Mouse (Mus musculus) cortical plate, adult 2 months (tissue): Measurements from ENCODE around the gene Macrod2. TPM values are rescaled to one million over a fixed set of nuclear protein-coding genes. Genes with fewer than 3 reads are reported as not detected.

Source experiments
- H3K27ac ChIP-seq: fragments of 200-500 bp; 2 replicates; pipeline ENCODE4 v1.5.1; 2012; ENCODE audit warnings: low read length, control low read depth, inconsistent platforms; ENCODE audit not compliant: insufficient read depth
- H3K4me1 ChIP-seq: fragments of 200-500 bp; 2 replicates; pipeline ENCODE4 v1.6.1; 2011; ENCODE audit warnings: low read length; ENCODE audit not compliant: control insufficient read depth, insufficient read depth
- H3K4me3 ChIP-seq: fragments of 200-500 bp; 2 replicates; pipeline ENCODE4 v1.5.1; 2011; ENCODE audit warnings: mild to moderate bottlenecking, low read length, control low read depth; ENCODE audit not compliant: insufficient read depth
- CTCF ChIP-seq: fragments of 200-500 bp; IDR thresholded peaks from 2 replicates; pipeline ENCODE4 v1.5.1; 2011; ENCODE audit warnings: mild to moderate bottlenecking, control low read depth, low read length; ENCODE audit not compliant: insufficient read depth; ENCODE audit errors: extremely low read depth
- POLR2A ChIP-seq: fragments of 200-500 bp; IDR thresholded peaks from 2 replicates; pipeline ENCODE4 v1.6.1; 2011; ENCODE audit warnings: mild to moderate bottlenecking, low read length, control low read depth; ENCODE audit not compliant: insufficient read depth; ENCODE audit errors: extremely low read depth
- polyA plus RNA-seq: library from polyadenylated mRNA; depleted of rRNA; stranded (reverse); fragments of >200 nt; gene quantifications from 2 replicates; pipeline ENCODE4 v1.2.3, GENCODE M21; 2012

Macrod2 gene
- polyA plus RNA-seq, 1 experiment = 20.3 TPM

- no peak for TF ChIP-seq POLR2A
- TF ChIP-seq CTCF = no peak
- H3K4me3 ChIP-seq = no peak overlapping the region
- no peak overlapping the region for H3K27ac ChIP-seq
- no peaks in the 10 kb centered on the region for H3K4me1 ChIP-seq
Measured at GRCm38 (mm10) chr2:140673466-140673865, 278.4 kb downstream of the Macrod2 start.

DNA sequence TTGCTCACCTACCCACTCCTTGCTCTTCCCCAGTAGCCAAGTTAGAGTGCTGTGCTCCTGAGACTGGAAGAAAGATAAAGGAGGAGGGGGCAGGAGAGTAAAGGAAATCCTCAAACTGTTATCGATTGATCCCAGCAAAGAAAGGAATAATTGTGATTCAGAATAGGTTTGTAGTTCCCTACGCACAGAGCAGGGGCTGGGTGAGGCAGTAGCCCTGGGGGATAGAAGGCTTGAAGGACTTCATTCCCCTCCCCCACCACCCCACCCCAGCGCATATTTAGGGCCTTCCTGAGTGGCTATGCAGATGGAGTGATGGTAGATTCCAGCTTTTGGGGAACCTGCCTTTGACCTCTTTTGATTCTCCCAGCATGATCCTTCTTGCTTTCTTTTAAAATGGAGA lies 281.6 kb downstream of the Macrod2 start:
- no peaks in the 10 kb centered on the region for H3K4me1 ChIP-seq

DNA sequence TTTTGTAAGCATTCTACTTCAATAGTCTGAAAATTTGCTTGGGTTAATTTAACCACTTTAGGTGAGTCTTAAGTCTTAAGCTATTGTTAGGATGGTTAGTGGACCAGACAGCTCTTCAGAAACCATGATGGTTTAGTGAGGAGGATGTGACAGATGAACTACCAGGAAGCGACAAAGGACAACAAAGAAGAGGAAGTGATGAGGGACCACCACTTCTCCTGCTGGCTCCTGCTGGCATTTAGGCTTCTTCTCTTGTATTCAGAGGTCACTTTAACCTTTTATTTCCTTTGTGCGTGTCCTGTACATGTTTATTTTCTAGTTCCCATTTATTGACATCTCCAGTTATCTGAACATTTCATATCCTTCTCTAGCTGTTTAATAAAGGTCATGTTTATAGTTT lies 295.8 kb downstream of the Macrod2 start:
- H3K27ac ChIP-seq = no peak overlapping the region
- no peaks in the 10 kb centered on the region for H3K4me1 ChIP-seq
- H3K4me3 ChIP-seq = no peak overlapping the region
- TF ChIP-seq CTCF = no peak
- no peak for TF ChIP-seq POLR2A

More for the DNA sequence above, 281.6 kb downstream of the Macrod2 start:
- TF ChIP-seq CTCF (no peak), POLR2A (no peak)
- Histone ChIP-seq H3K4me3 (no peak overlapping the region), H3K27ac (no peak overlapping the region)

DNA sequence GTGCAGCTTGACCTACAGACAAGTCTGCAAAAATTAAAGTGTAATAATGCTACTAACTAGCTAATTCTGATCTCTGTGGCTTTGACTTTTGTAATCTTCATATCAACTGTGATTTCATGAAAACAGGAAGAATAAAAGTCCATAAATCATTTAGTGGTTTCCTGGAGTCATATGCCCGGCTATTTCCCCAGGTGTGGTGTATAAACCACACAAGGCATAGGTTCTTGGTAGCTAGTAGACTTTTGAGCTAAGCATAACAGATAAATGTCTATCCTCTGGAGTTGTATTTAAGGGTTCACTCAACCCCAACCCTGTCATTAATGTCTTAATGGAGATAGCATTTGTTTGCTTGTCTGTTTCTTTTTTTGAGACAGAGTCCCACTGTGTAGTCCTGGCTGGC lies 296.3 kb downstream of the Macrod2 start:
- TF ChIP-seq CTCF (no peak), POLR2A (no peak)
- no peak overlapping the region for H3K27ac ChIP-seq
- no peaks in the 10 kb centered on the region for H3K4me1 ChIP-seq
- H3K4me3 ChIP-seq = no peak overlapping the region

DNA sequence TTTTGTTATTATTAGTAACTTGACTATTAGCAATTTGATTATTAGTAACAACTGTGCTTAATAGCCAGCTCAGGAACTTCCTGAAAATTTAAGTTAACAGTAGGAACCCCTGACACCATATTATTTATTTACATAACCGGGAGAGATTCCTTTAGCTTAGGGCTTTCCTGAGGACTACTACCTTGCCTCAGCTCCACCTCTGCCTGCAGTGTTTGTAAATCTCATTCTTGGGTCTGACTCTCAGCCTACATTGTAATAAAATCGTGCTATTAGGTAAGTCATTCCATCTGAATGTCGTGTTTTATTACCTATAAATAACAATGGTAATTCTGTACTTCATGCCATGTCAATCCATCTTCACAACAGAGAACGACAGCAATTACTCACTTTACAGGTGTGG lies 297.4 kb downstream of the Macrod2 start:
- TF ChIP-seq CTCF (no peak), POLR2A (no peak)
- no peak overlapping the region for H3K27ac ChIP-seq
- no peaks in the 10 kb centered on the region for H3K4me1 ChIP-seq
- no peak overlapping the region for H3K4me3 ChIP-seq

DNA sequence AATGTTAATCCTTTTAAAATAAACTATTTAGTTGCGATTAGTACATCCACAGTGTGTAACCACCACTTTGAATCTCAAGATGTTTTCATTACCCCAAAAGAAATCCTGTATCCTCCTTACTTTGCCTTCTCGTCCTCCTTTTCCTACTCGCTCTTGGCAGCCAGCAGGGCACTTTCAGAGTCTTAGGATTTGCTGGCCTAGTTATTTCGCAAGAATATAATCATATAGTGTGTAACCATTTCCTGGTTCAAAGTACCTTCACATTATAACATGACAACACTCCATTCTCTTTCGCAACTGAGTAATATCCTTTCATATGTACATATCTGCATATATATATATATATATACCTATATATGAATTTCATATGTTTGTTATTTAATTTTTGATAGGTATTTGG lies 298.7 kb downstream of the Macrod2 start:
- no peak for TF ChIP-seq POLR2A
- no peak overlapping the region for H3K27ac ChIP-seq
- H3K4me1 ChIP-seq = no peaks in the 10 kb centered on the region
- H3K4me3 ChIP-seq = no peak overlapping the region

GRCm38 (mm10) chr2:140698585-140698984 lies 303.5 kb downstream of the Macrod2 start:
- no peak for TF ChIP-seq CTCF
- TF ChIP-seq POLR2A = no peak
- H3K4me1 ChIP-seq = no peaks in the 10 kb centered on the region
- no peak overlapping the region for H3K4me3 ChIP-seq
- H3K27ac ChIP-seq = no peak overlapping the region

DNA sequence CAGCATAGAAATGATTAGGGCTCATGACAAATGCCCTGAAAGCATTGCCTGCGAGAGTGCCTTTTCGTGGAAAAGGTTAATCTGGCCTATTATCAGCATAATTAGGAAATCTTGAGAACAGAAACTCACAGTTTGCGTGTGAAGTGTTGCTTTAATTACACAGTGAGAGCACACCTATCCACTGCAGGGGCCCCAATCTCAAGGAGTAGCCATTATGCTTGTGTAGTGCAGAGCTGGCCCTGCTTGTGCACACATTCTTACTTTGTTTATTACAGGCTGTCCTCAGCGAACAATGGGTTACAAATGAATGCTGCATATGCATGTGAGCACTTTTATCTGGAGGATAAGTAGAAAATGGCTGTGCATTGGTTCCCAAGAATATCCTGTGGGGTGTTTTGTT lies 308.3 kb downstream of the Macrod2 start:
- no peak overlapping the region for H3K4me3 ChIP-seq
- H3K4me1 ChIP-seq = no peaks in the 10 kb centered on the region
- TF ChIP-seq POLR2A = no peak
- TF ChIP-seq CTCF = no peak
- H3K27ac ChIP-seq = no peak overlapping the region

DNA sequence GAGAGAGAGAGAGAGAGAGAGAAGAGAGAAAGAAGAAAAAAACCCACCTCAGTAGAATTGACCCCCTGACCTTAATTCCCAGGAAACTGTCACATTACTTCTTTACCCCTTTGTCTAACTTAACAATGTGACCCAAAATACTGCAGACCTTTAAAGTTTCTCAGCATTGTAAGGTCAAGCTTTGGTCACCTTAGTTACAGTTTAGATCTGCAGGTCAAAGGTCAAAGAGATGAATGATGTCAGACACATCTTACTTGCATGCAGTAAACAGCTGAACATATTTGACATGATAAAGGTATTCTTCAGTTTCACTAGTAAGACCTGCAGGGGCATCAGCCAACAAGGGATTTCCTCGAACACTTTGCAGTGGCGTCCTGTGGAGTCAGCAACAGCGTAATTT lies 309.0 kb downstream of the Macrod2 start:
- TF ChIP-seq CTCF (no peak), POLR2A (no peak)
- Histone ChIP-seq H3K27ac (no peak overlapping the region), H3K4me3 (no peak overlapping the region), H3K4me1 (no peaks in the 10 kb centered on the region)

GRCm38 (mm10) chr2:140705278-140705677 lies 310.2 kb downstream of the Macrod2 start:
- no peak for TF ChIP-seq POLR2A
- no peak for TF ChIP-seq CTCF
- Histone ChIP-seq H3K4me1 (no peaks in the 10 kb centered on the region), H3K27ac (no peak overlapping the region), H3K4me3 (no peak overlapping the region)

- TF ChIP-seq POLR2A (no peak), CTCF (no peak)
- Histone ChIP-seq H3K4me1 (no peaks in the 10 kb centered on the region), H3K27ac (no peak overlapping the region), H3K4me3 (no peak overlapping the region)
Measured at GRCm38 (mm10) chr2:140707550-140707949, 312.4 kb downstream of the Macrod2 start.
